Mouse (Mus musculus): ENCODE measurements around the gene Gm9758. TPM values are rescaled to one million over a fixed set of nuclear protein-coding genes. Genes with fewer than 3 reads are reported as not detected.

Gene Gm9758
- polyA plus RNA-seq, 1 experiment from 2014 or later, result not detected

Other genes starting within 250 kb of the Gm9758 start
- not detected in 2 replicates for gene Speer4e, start 23.5 kb upstream of the Gm9758 start, polyA plus RNA-seq (2015; fragmentation: Nextera tagmentation; extraction: Ambion mirVana)
- not detected in 2 replicates for gene Gm10354, start 64.0 kb upstream of the Gm9758 start, polyA plus RNA-seq (2015; fragmentation: Nextera tagmentation; extraction: Ambion mirVana)
- not detected in 2 replicates for gene Gm17019, start 118.1 kb upstream of the Gm9758 start, polyA plus RNA-seq (2015; fragmentation: Nextera tagmentation; extraction: Ambion mirVana)

Measured in midbrain, embryonic 16.5 days (tissue).